Mouse (Mus musculus) skeletal muscle tissue, adult 2 months (tissue): Measurements from ENCODE around the gene Rgs19.

Experiments used
- DNase-seq: peaks from one replicate; pipeline ENCODE4 v3.0.0-alpha.2; 2012; ENCODE audit warnings: low read depth, low spot score

Gene Rgs19

DNA sequence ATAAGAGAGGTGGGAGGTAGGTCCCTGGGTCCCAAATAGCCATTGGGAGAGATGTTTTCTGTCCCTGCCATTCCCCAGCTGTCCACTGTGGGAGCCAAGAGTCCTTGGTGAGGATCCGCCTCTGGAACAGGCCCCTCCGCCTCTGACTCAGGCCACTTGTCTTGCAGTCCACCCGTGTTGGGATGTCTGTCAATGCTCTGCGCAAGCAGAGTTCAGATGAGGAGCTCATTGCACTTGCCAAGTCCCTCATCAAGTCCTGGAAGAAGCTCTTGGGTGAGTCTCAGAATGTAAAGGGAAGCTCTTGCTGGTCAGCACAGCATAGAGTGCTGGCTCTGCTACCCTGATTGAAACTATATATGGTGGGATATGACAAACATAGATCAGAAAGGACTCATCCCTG lies 10.4 kb downstream of the Rgs19 start:
- no peak for DNase-seq

DNA sequence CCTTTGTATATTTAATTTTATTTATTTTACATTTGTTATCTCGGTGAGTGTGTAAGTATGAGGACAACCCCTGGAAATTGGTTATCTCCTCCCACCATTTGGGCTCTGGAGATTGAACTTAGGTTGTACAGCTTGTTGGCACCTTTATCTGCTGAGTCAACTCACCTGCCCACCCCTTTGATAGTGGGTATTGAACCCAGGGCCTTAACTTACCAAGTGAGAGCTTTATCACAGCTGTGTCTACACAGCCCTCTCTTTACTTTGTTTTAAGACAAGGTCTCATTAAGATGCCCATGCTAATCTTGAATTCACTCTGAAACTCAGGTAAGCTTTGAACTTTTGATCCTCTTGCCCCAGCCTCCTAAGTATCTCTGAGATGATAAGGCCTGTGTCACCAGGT lies 11.8 kb downstream of the Rgs19 start:
- DNase-seq = no peak

DNA sequence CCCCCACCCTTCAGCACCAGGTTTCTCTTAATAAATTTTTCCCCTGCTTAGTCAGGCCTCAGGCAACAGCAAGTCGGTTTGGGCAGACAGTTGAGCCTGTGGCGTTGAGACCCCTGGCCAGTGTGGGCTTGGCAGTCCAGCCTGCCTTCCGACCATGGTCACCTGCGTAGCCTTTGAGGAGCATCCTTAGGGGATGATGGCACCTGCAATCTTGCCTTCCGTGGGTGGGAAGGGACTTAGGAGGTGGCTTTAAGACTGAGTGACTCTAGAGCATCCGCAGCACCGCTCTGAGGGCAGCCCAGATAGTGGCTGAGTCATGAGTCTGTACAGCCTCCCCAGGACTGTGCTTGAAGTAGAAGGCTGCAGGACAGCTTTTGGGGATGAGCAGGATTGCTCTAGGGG lies 13.1 kb downstream of the Rgs19 start:
- DNase-seq = no peak

DNA sequence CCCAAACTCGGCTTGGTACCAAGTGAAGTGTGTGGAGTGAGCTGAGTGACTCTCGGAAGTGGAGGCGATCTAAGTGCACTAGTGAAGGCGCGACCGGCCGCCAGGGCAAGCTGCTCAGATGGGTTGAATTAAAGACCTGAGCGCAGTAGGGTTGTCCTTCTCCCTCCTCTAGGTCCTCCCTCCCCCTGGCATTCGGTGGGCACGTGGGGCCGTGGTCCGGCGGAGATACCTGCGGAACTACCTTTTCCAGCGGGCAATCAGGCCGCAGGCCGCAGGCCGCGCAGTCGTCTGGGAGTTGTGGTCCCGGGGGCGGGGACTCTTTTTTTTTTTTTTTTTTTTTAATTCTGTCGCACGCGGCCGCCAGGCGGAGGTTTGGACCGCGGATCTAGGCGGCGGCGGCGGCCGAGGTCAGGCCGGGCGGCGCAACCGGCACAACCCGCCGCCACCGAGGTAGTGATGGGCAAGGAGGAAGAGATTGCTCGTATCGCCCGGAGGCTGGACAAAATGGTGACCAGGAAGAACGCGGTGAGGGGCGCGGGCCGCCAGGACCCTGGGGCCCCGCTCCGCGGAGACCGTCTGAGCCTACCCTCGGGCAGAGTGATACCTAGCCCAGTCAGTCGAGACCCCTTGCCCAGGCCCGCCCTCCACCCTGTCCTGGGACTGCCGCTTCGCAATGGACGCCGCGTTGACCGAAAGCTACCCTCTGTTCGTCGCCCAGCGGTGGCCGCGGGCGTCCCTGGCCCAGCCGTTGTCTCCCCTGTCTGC lies 13.6 kb downstream of the Rgs19 start, which contains the start of gene Tcea2:
Tcea2 (plus strand) TSS at position 360 of the 765 bp plus-strand sequence.
- peak; percentile 64 for DNase-seq

DNA sequence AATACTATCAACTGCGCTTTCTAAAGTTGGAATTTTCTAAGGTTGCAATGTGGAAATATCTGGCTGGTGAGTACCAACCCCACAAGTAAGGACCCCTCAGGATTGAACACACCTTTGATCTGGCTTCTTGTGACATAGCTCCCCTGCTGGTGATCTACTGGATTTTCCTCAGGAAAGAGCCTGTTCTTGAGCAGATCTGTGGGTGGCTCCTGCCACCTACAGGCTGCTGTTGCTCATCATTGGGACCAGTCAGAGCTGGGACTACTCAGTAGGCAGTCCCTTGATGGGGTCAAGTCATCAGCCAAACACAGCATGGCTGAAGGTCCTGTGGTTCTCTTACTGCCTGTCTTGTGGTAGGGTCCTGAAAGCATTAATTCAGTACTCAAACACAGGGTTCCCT lies 15.0 kb downstream of the Rgs19 start:
- peak; percentile 75 for DNase-seq

DNA sequence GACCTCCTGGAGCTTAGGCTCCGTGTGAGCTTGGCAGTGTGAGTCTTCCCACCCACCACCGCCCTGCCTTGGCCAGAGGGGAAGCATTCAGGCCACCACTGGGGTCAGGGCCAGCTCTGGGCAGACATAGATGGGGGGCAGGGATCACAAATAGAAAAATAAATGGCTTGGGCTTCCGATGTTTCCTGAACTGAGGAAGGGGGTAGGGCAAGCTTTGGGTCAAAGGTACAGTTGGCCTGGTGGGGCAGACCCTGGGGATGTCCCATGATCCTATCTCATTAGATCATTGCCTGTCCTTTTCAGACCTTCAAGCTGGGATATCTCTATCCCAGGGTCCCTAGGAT lies 16.1 kb downstream of the Rgs19 start:
- DNase-seq = no peak

DNA sequence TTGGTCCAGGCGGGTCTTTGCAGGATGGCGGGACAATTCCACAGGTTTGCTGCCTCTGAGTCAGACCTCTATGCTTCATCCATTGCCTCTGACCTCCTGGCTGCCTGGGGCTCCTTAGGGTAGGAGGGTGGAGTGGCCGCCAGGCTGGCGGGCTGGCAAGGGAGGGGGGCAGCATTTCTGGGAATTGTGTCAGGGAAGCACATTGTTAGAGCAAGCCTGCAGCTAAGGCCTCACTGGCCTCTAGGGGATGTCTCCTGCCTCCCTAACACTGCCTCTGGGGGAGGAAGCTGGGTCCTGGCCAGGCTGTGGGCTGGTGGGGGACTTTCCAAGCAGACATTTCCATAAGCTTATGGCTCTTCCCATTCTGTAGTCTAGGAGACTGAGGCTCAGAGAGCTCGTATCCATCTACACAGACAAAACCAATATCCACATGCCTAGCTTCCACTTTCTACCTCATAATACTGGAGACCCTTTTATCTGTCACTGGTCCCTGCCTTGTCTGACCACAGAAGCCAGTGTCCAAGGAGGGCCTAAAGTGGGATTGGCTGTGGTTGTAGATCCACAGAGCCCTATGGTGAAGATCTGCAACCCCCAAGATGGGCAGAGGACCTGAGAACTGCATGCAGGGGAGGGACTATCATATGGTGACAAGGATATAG lies 16.6 kb downstream of the Rgs19 start:
- peak; percentile 22 for DNase-seq

DNA sequence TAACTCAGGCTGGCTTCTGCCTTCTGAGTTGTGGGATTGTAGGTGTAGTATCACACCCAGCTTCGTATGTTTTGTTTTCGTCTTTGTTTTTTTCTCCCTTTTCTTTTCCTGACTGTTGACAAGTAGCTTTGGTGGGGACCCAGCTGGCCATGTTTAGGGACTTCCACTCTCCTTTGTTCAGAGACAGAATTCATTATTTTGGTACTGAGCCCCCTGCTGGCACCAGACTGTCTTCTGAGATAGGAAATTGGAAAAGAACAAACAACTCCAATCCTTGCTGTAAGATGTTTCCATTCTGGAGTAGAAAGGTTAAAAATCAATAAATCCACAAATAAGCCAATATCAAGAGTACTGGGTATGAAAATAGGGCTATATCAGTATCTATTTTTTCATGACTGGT lies 17.4 kb downstream of the Rgs19 start:
- DNase-seq = no peak

DNA sequence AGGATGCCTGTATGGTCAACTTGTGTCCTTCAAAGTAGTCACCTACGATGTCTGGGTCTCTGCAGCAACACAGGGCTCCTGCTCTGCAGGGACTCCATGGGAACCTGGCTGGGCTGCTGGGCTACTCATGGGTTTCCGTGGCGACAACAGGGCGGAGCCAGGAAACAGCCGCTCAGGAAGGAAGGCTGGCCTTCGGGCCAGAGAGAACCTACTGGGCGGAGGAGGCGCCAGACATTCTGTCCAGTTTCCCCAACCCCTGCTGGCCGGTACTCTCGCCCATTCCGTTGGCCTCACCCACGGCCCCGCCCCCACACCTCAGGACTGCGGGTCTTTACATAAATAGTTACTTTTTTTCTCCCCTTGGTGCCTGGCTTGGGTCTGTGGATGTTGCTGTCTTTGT lies 18.3 kb downstream of the Rgs19 start:
- DNase-seq = peak; percentile 47

DNA sequence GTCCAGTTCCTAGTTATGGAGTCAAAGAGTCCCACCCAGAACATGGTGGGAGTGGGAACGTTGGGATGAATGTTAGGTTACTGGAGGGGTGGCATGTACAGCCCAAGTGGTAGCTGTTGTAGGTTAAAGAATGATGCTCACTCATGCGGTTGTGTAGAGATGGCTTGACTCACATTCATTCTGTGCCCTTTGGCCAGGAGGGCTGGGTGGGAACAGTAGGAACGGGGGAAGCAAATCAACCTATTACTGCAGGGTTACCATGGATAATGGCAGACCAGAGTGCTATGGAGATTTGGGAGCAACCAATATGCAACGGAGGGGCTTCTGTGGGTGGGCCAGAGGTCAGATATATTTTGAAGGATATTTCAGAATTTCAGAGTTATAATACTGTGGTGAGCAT lies 18.8 kb downstream of the Rgs19 start:
- DNase-seq = no peak

DNA sequence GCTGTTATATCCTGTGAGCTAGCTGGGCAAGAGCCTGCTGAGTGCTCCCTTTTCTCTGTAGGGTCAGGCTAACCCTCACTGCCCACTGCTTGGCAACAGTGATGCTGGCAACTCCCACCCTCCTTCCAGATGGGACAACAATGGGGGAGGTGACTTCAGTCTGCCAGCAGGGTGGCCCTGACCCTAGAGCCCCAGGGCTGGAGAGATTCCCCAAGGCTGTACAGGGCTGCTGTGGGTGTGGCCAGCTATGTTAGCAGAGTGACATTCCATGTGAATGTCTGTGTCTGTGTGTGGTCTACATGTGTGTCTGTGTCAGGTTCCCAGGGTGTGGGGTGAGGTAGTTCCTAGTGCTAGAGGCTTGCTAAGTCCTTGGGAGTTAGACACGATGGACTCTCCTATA lies 20.3 kb downstream of the Rgs19 start:
- DNase-seq = no peak

DNA sequence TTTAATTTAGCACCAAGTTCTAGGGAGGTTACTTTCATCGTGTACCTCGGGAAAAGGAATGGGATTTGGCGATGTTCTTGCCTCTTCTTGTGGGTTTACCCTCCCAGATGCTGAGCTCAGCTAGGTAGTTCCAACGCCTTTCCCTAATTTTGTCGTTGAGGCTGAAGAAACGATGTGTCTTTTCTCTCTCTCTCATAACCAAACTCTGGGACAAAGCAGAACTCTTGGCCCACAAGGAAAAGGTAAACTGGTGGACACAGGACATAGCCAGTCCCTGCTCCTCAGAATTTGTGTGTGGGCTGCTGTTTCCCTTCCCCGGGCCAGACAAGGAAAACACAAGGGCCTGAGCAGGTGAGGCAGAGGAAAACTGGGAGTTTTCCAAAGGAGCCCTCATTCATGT lies 21.8 kb downstream of the Rgs19 start:
- no peak for DNase-seq

DNA sequence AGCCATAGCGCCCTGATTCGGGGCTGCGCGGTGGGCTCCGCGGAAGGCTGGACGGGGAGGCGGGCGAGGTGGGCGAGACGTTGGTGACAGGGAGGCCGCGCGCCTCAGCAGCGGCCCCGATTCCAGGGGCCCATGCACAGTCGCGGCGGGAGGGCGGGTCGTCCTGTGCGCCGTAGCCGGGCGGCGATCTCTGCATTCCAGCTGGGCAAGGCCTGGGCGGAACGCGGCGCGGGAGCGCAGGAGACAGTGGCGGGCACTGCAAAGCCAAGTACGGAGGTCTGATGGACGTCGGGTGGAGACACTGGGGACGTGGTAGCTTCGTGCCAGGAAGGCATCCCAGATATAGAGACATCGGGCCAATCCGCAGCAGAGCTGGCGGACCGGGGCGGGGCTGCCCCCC lies 22.5 kb downstream of the Rgs19 start, which contains the start of gene Sox18:
Sox18 (minus strand) TSS at position 315 of the 400 bp plus-strand sequence.
- DNase-seq = peak; percentile 25

DNA sequence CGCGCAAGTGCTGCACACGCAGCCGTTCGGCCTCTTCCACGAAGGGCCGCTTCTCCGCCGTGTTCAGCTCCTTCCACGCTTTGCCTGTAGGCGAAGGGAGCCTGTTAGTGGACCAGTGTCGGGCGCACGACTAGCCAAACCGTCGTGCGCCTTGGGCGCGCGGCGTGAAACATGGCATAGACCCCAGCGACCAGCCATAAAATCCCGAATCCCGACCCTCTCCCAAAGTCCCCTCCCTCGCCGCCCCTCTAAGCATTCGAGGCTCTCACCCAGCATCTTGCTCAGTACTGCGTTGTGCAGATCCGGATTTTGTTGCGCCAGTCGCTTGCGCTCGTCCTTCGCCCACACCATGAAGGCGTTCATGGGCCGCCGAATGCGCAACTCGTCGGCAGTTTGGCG lies 22.9 kb downstream of the Rgs19 start:
- DNase-seq = no peak

DNA sequence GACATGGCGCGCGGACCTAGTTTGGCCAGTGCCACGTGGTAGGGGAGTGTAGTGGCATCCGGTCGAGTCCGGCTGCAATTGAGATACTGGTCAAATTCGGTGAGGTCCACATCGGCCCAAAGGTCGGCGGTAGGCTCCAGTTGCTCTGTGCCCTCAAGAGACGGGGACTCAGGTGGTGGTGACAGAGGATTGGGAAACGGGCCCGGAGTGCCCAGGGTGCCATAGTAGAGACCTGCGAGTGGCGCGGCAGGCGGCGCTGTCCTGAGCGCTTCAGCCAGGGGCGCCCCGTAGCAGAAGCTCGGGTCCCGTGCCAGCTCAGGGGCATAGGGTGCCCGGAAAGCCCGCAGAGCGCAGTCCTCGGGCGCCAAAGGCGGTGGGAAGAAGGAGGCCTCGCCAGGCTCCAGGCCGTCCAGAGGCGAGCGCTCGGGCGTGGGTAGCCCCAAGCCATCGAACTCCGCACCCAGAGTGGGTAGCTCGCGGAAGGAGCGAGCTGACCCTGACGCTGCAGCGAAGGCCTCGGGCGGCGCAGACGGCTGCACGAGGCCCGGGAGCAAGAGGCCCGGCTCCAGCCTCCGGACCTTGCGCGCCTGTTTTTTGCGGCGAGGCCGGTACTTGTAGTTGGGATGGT lies 23.4 kb downstream of the Rgs19 start:
- DNase-seq = no peak

DNA sequence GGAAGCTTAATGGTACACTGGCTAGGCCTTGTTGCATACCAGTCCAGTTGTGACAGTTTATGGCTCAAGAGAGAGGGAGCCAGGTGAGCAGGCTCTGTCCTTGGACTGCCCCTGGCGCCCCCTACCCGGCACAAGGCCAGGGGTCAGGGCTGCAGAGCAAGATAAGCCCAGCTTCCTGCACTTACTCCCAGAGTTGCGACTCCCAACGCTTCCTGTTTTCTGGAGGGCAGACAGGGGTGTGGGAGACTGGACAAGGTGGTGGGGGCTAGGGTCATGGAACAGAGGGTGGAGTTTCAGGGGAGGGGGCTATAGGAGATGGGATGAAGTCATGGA lies 30.5 kb downstream of the Rgs19 start:
- DNase-seq = no peak

DNA sequence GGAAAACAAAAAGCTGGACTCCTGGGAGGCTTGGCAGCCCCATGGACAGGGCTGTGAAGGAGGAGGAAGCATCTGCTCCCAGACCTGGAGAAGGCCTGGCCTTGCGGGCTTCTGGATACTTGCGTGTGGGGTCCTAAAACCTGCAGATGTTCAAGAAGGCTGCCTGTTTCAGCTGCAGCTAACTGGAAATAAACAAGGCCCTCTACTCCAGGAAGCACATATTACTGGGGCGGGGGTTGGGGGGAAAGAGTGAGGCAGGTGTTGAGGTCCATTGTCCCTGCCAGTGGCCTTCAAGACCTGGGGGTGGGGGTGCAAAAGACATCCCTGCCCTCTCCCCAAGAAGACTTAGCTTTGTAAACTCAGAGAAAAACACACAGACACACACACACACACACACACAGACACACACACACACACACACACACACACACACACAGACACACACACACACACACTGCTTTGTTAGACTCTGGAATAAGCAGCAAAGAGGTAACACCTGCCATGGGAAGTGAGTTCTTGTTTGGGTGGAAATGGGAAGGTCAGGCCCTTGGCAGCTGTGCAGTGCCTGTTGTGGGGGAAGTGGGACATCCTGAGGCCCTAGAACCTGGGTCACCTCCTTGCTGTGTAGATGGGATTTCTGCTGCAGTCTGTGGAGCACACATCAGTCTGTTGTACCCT lies 31.0 kb downstream of the Rgs19 start:
- no peak for DNase-seq

DNA sequence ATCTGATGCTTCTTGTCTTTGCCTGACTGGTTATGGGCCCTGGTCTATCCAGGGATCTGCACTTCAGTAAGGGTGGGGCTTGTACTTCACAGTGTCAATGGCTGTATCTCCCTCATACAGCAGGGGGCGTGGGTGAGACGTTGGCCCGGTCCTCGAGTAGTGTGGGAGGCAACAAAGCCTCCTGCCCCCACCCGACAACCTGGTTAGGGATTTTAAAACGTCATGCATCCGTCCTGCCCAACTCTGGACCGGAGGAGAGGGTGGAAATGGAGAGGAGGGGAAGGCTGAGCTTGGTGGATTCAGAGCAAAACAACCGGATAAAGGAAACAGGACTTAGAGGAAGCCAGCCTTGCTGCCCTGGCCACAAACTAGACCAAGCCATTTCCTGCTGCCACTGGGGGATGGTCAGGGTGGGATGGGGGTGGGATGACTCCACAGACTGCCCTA lies 34.1 kb downstream of the Rgs19 start:
- peak; percentile 58 for DNase-seq

DNA sequence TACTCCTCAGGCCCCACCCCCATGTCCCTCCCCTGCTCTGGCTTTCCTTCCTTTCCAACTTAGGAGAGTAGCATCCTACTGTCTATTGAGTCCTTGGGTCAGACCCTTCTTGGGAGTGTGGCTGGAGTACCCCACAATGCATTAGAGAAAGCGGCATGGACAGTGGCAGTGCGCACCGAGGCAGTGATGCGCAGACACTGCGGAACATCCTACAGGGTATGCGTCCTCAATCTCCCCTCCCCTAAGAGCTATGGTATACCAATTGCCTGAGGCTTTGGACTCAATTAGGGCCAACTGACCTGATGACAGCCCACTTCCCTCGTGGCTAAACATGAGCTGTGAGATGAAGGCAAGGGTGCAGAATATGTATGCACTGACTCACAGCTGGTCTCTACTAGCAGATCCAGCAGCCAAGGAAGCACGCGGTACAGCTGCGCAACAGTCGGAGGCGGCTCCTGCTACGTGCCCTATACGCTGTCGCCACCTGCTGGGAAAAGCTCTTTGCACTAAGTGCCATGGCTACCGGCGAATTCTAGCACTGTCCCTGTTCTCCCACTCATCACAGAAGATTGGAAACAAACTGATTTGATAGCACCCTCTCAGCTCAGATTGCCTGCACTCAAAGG lies 34.7 kb downstream of the Rgs19 start:
- DNase-seq = no peak

DNA sequence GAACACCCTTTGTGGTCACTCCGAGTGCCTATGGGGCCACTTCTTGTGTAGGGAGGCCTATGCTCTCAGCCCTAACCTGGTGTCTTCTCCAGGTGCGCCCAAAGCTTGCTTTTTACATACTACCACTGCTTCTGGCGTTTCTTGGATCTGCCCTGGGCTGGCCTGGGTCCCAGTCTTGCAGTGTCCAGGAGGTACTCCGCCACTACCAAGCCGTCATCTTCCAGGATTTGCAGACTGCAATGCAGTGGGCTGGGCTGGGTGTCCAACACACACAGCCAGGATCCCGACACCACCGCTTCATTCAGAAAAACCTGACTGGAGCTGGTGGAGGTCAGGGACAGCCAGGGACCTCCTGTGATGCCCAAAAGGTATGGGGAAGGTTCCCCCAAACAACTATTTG lies 35.2 kb downstream of the Rgs19 start:
- DNase-seq = no peak

DNA sequence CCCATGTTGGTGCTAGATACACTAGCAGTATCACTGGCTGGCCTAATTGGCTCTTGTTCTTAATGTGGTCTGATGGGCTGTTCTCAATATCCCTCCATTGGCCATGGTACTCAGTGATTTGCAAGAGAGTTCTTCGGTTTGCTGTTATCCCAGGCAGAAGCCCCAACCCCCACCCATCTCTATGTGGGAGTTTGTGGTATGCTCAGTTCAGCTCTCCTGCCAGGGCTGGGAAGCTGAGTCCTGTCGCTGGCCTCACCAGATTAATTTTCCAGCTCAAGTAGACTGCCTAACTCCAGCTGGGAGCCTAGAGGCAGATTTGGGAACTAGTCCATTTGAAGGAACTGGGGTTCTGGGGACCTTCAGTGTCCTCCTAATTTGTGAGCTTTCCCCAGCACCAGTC lies 36.3 kb downstream of the Rgs19 start:
- no peak for DNase-seq

DNA sequence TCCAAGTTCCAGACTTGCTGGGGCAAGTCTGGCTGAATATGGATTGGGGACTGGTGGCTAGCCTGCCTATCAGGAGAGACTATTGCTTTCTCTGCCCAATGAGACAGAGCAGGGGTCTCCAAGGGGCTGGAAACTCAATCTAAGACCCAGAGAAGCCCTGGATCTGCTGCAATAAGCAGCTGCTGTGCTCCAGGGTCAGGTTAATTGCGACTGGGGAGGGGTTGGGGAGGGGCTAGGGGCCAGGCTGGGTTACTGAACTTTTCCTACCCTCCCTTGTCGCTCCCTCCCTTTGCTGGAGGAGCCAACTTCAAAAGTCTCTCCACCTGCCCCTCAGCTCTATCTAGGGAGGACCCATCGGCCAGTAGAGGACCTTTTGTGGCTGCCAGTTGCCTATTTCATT lies 37.0 kb downstream of the Rgs19 start, which contains the start of gene Gm29797:
Gm29797 (plus strand) TSS at position 301 of the 400 bp plus-strand sequence.
- DNase-seq = no peak
